Mouse (Mus musculus) liver, embryonic 14.5 days (tissue): ENCODE results near the gene Hyal2.

Source experiments
- CTCF ChIP-seq: IDR thresholded peaks from 2 replicates; pipeline ENCODE4 v1.5.1; 2016; ENCODE audit warnings: antibody characterized with exemption, low read depth, control low read depth
- EP300 ChIP-seq: IDR thresholded peaks from 2 replicates; pipeline ENCODE4 v1.6.1; 2016; ENCODE audit warnings: antibody characterized with exemption, low read depth

- TF ChIP-seq CTCF, result no peak
- no peak for TF ChIP-seq EP300
Measured at GRCm38 (mm10) chr9:107576357-107577107, 8.8 kb downstream of the Hyal2 start, which contains the start of gene Hyal1.
